Mouse (Mus musculus) ES-E14 (cell line): ENCODE measurements around the gene Ergic1.

Experiments used
- HCFC1 ChIP-seq: IDR thresholded peaks from 2 replicates; pipeline ENCODE4 v1.6.1; 2012; ENCODE audit warnings: low read length, inconsistent platforms, borderline replicate concordance; ENCODE audit not compliant: insufficient read depth
- ZNF384 ChIP-seq: IDR thresholded peaks from 2 replicates; pipeline ENCODE4 v1.6.1; 2012; ENCODE audit warnings: low read depth, low read length, inconsistent platforms

DNA sequence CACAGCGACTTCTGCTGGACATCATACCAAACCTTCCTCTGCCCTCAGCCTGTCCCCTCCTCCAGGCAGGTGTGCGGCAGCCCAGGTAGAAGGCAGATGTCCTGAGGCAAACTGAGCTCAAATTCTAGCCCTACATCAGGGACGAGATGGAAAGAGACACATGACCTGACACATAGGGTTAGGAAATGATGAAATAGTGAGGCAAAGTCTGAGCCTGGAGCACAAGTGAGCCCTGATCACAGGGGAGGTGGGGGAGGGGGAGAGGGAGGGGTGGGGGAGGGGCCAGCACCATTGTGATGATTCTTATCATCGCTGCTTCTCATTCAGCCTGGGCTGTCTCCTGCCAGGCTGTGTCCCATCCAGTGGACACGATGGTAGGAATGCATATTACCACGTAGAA lies 40.6 kb downstream of the Ergic1 start:
- no peak for TF ChIP-seq ZNF384
- no peak for TF ChIP-seq HCFC1
